Mouse (Mus musculus): ENCODE results near the gene Dnaaf2.
"Not testable (repeated sequence)": the region's sequence is repeated elsewhere in the genome, so short reads cannot be mapped to it uniquely, and the experiment has no call there.

Dnaaf2 gene

DNA sequence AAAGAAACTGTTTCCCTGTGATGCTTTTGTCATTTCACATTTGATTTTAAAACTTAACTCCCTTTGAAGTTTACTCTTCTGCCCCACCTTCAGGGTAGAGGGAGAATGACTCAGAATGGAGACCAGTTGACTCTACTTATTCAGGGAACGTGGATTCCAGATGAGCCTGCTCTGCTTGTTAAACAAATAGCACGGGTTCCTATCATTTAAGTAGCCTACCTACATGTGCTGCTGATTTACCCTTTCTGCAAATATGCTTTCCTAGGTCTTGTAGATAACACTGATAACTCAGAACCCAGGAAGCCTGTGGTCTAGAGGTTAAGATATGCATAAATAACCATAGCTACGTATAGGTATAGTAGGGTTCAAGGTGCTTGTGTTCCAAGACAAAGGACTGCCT, 33.3 kb downstream of the Dnaaf2 start:
- no peak for DNase-seq (ENCODE audit: low spot score in 2 of 2)

DNA sequence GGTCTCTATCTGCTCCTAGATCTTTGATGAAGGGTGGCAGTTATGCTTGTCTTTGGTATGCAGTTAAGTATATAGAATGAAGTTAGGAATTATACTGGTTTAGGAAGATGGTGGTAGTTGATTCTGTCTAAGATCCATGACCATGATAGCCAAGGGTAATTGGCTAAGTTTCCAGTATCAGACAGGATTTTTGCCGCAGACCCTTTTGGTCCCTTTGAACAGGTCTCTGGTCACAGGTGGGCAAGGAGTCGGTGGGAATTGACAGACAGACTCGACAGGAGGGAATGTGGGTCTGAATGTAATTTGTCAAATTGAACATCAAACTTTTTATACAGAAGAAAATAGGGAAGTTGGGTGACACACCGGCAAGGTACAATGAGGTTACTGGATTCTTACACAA, 34.6 kb downstream of the Dnaaf2 start:
- DNase-seq (ENCODE audit: low spot score in 2 of 2), result not testable (repeated sequence)

DNA sequence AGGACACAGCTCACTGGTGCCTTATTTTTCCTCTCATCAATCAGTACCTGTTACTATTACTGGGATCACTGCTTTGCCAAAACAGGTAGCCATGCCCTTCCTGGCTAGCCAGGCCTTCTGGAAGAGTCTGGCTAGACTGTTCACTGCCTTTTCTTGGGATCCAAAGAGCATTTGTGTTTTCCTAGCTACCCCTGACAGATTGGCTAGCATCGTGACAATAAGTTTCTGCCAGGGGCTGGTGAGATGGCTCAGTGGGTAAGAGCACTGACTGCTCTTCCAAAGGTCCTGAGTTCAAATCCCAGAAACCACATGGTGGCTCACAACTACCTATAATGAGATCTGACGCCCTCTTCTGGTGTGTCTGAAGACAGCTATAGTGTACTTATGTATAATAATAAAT, 37.6 kb downstream of the Dnaaf2 start:
- not testable (repeated sequence) for DNase-seq (ENCODE audit: low spot score in 2 of 2)

GRCm38 (mm10) chr12:69159578-69159940, 38.7 kb downstream of the Dnaaf2 start:
- DNase-seq (ENCODE audit: low spot score in 2 of 2), result peak in 1 of 2 experiments; percentile 31

- DNase-seq (ENCODE audit: low spot score in 2 of 2), result peak; percentile 97 to 99
Measured at GRCm38 (mm10) chr12:69158765-69159577, 39.3 kb downstream of the Dnaaf2 start, which contains the start of gene Rps29. Rps29 (minus strand) TSS chr12:69159186.

DNA sequence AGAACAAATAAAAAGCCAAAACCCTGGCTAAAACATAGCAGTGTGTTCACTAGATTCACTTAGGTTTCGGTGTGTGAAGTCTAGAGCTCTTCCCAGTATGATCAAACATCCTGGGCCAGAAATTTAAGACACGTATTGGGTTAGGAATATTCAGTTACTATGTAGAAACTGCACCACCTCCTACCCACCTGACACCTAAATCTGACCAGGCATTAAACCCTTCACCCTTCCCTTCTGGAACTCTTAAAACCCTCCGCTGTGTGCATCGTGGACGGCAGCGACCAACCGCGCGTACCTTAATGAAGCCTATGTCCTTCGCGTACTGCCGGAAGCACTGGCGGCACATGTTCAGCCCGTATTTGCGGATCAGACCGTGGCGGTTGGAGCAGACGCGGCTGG, 39.9 kb downstream of the Dnaaf2 start:
- DNase-seq (ENCODE audit: low spot score in 2 of 2), result no peak

- DNase-seq (ENCODE audit: low spot score in 2 of 2), result no peak
Measured at GRCm38 (mm10) chr12:69157107-69157506, 41.1 kb downstream of the Dnaaf2 start.

DNA sequence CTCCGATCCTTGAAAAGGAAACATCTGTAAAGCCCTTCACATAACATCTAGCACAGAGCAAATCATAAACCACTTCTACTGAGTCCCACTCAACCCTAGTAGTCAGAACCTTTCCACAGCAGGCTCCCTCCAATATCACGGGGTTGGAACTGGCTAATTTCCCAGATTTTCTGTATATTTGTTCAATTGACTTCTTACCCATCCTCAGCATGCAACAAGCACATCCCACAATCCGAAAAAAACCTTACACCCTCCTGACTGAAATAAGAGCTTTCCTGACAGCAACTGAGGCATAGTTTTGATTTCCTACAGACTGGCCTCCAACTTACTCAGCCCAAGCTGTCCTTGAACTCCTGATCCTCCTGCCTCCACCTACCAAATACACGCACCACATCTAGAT, 41.8 kb downstream of the Dnaaf2 start:
- no peak for DNase-seq (ENCODE audit: low spot score in 2 of 2)

- no peak for DNase-seq (ENCODE audit: low spot score in 2 of 2)
Measured at GRCm38 (mm10) chr12:69155923-69156322, 42.3 kb downstream of the Dnaaf2 start.

- no peak for DNase-seq (ENCODE audit: low spot score in 2 of 2)
Measured at GRCm38 (mm10) chr12:69150049-69150448, 48.2 kb downstream of the Dnaaf2 start.

GRCm38 (mm10) chr12:69147166-69147735, 51.0 kb downstream of the Dnaaf2 start:
- DNase-seq (ENCODE audit: low spot score in 2 of 2), result no peak

GRCm38 (mm10) chr12:69143460-69143859, 54.8 kb downstream of the Dnaaf2 start:
- DNase-seq (ENCODE audit: low spot score in 2 of 2), result no peak

- no peak for DNase-seq (ENCODE audit: low spot score in 2 of 2)
Measured at GRCm38 (mm10) chr12:69139841-69140240, 58.4 kb downstream of the Dnaaf2 start.

DNA sequence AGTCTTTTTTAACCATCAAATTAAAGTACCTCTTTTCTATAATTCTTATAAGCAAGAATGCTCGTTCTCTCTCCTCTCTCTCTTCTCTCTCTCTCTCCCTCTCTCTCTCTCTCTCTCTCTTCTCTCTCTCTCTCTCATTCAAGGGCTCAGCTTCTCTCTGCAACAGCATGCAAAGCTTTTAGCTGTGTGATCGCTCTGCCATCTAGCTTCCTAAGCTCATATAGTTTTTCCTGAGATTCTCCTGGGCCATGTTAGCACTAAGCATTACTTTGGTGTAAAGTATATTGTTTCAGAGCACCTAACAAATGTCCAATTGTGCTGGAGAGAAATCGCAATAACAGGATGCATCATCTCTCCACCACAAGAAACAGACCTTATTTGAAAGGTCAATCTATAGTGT, 59.0 kb downstream of the Dnaaf2 start:
- DNase-seq (ENCODE audit: low spot score in 2 of 2), result no peak

Measured in left cerebral cortex, adult 9 months (tissue).